Mouse (Mus musculus): ENCODE data around the gene Spint5. TPM values are rescaled to one million over a fixed set of nuclear protein-coding genes. Genes with fewer than 3 reads are reported as not detected.
"Not testable (repeated sequence)": the region's sequence is repeated elsewhere in the genome, so short reads cannot be mapped to it uniquely, and the experiment has no call there.

The Spint5 gene
- polyA plus RNA-seq, 1 experiment from 2014 or later = not detected

- Histone ChIP-seq H3K4me3 (no peak overlapping the region), H3K27ac (replicated peaks) (no peak overlapping the region), H3K27me3 (no peaks in the 10 kb centered on the region), H3K36me3 (no peaks in the 10 kb centered on the region), H3K4me2 (no peak overlapping the region), H3K4me1 (replicated peaks) (no peaks in the 10 kb centered on the region), H3K9me3 (no peaks in the 10 kb centered on the region), H3K9ac (no peak overlapping the region)
- WGBS = 80% methylated on average over 5 of the region's 5 CpGs
- no peak for ATAC-seq (ENCODE audit: low read depth)
Measured at GRCm38 (mm10) chr2:164704235-164704634, 10.9 kb upstream of the Spint5 start.

- Histone ChIP-seq H3K9ac (no peak overlapping the region), H3K27me3 (no peaks in the 10 kb centered on the region), H3K36me3 (no peaks in the 10 kb centered on the region), H3K27ac (replicated peaks) (no peak overlapping the region), H3K4me1 (replicated peaks) (no peaks in the 10 kb centered on the region), H3K9me3 (no peaks in the 10 kb centered on the region), H3K4me3 (no peak overlapping the region), H3K4me2 (no peak overlapping the region)
- WGBS = 87% methylated on average over 6 of the region's 6 CpGs
- no peak for ATAC-seq (ENCODE audit: low read depth)
Measured at GRCm38 (mm10) chr2:164705328-164705727, 9.8 kb upstream of the Spint5 start.

GRCm38 (mm10) chr2:164705991-164706390, 9.1 kb upstream of the Spint5 start:
- no peak overlapping the region for H3K9ac ChIP-seq
- H3K27me3 ChIP-seq = no peaks in the 10 kb centered on the region
- no peak overlapping the region for H3K4me2 ChIP-seq
- H3K4me3 ChIP-seq = no peak overlapping the region
- H3K4me1 ChIP-seq (replicated peaks) = no peaks in the 10 kb centered on the region
- no peak for ATAC-seq (ENCODE audit: low read depth)
- H3K9me3 ChIP-seq = no peaks in the 10 kb centered on the region
- H3K36me3 ChIP-seq = no peaks in the 10 kb centered on the region
- WGBS = 91% methylated on average over 14 of the region's 14 CpGs
- no peak overlapping the region for H3K27ac ChIP-seq (replicated peaks)

GRCm38 (mm10) chr2:164716194-164716786, 1.2 kb downstream of the Spint5 start:
- ATAC-seq (ENCODE audit: low read depth); H3K9me3 ChIP-seq; H3K36me3 ChIP-seq; H3K4me2 ChIP-seq; H3K27ac ChIP-seq (replicated peaks); H3K9ac ChIP-seq; H3K27me3 ChIP-seq; H3K4me3 ChIP-seq; H3K4me1 ChIP-seq (replicated peaks): not testable (repeated sequence)
- WGBS = 91% methylated on average over 23 of the region's 23 CpGs

GRCm38 (mm10) chr2:164723276-164723675, 8.2 kb downstream of the Spint5 start:
- Histone ChIP-seq H3K4me2 (no peak overlapping the region), H3K9ac (no peak overlapping the region), H3K9me3 (no peaks in the 10 kb centered on the region), H3K4me3 (no peak overlapping the region), H3K27ac (replicated peaks) (no peak overlapping the region), H3K4me1 (replicated peaks) (no peaks in the 10 kb centered on the region), H3K27me3 (0 out of 2 replicates have a peak, but pooled peaks cover 3% of the 10 kb centered on the region), H3K36me3 (no peaks in the 10 kb centered on the region)
- 68% methylated on average over 4 of the region's 4 CpGs for WGBS
- no peak for ATAC-seq (ENCODE audit: low read depth)

- no peak for ATAC-seq (ENCODE audit: low read depth)
- Histone ChIP-seq H3K9me3 (no peaks in the 10 kb centered on the region), H3K9ac (no peak overlapping the region), H3K4me3 (no peak overlapping the region), H3K27me3 (0 out of 2 replicates have a peak, but pooled peaks cover 3% of the 10 kb centered on the region), H3K27ac (replicated peaks) (no peak overlapping the region), H3K4me2 (no peak overlapping the region), H3K4me1 (replicated peaks) (no peaks in the 10 kb centered on the region), H3K36me3 (no peaks in the 10 kb centered on the region)
- WGBS = 33% methylated on average over 6 of the region's 6 CpGs
Measured at GRCm38 (mm10) chr2:164725895-164726619, 11.0 kb downstream of the Spint5 start.

GRCm38 (mm10) chr2:164731719-164732118, 16.6 kb downstream of the Spint5 start:
- Histone ChIP-seq H3K4me2 (no peak overlapping the region), H3K4me1 (replicated peaks) (no peaks in the 10 kb centered on the region), H3K27ac (replicated peaks) (no peak overlapping the region), H3K36me3 (no peaks in the 10 kb centered on the region), H3K9me3 (no peaks in the 10 kb centered on the region), H3K27me3 (no peaks in the 10 kb centered on the region), H3K4me3 (no peak overlapping the region), H3K9ac (no peak overlapping the region)
- WGBS = 81% methylated on average over 5 of the region's 5 CpGs
- no peak for ATAC-seq (ENCODE audit: low read depth)

- 87% methylated on average over 2 of the region's 2 CpGs for WGBS
- Histone ChIP-seq H3K4me3 (no peak overlapping the region), H3K9ac (no peak overlapping the region), H3K4me2 (no peak overlapping the region), H3K36me3 (no peaks in the 10 kb centered on the region), H3K27me3 (no peaks in the 10 kb centered on the region), H3K9me3 (no peaks in the 10 kb centered on the region), H3K4me1 (replicated peaks) (no peaks in the 10 kb centered on the region), H3K27ac (replicated peaks) (no peak overlapping the region)
- ATAC-seq (ENCODE audit: low read depth) = no peak
Measured at GRCm38 (mm10) chr2:164733259-164733658, 18.2 kb downstream of the Spint5 start.

GRCm38 (mm10) chr2:164734839-164735238, 19.7 kb downstream of the Spint5 start:
- no peak overlapping the region for H3K4me2 ChIP-seq
- no peak overlapping the region for H3K4me3 ChIP-seq
- no peaks in the 10 kb centered on the region for H3K9me3 ChIP-seq
- ATAC-seq (ENCODE audit: low read depth) = no peak
- no peaks in the 10 kb centered on the region for H3K36me3 ChIP-seq
- H3K9ac ChIP-seq = no peak overlapping the region
- no peaks in the 10 kb centered on the region for H3K27me3 ChIP-seq
- WGBS = 85% methylated on average over 5 of the region's 5 CpGs
- H3K4me1 ChIP-seq (replicated peaks) = no peaks in the 10 kb centered on the region
- no peak overlapping the region for H3K27ac ChIP-seq (replicated peaks)

- ATAC-seq (ENCODE audit: low read depth) = no peak
- 89% methylated on average over 5 of the region's 5 CpGs for WGBS
- H3K9ac ChIP-seq = no peak overlapping the region
Measured at GRCm38 (mm10) chr2:164735446-164735845, 20.3 kb downstream of the Spint5 start.

GRCm38 (mm10) chr2:164737377-164738090, 22.4 kb downstream of the Spint5 start:
- Histone ChIP-seq H3K27ac (replicated peaks) (no peak overlapping the region), H3K4me1 (replicated peaks) (no peaks in the 10 kb centered on the region), H3K36me3 (no peaks in the 10 kb centered on the region), H3K9ac (no peak overlapping the region), H3K9me3 (no peaks in the 10 kb centered on the region), H3K4me3 (no peak overlapping the region), H3K27me3 (no peaks in the 10 kb centered on the region), H3K4me2 (no peak overlapping the region)
- ATAC-seq (ENCODE audit: low read depth) = no peak
- WGBS = 72% methylated on average over 3 of the region's 3 CpGs

More at GRCm38 (mm10) chr2:164735446-164735845, 20.3 kb downstream of the Spint5 start:
- Histone ChIP-seq H3K9me3 (no peaks in the 10 kb centered on the region), H3K4me2 (no peak overlapping the region), H3K4me1 (replicated peaks) (no peaks in the 10 kb centered on the region), H3K4me3 (no peak overlapping the region), H3K27me3 (no peaks in the 10 kb centered on the region), H3K36me3 (no peaks in the 10 kb centered on the region), H3K27ac (replicated peaks) (no peak overlapping the region)

- H3K9ac ChIP-seq = no peak overlapping the region
- no peak overlapping the region for H3K27ac ChIP-seq (replicated peaks)
- no peak overlapping the region for H3K4me3 ChIP-seq
- H3K27me3 ChIP-seq = no peaks in the 10 kb centered on the region; the same call in 1 of the 2 replicates
- 74% methylated on average over 7 of the region's 7 CpGs for WGBS
- H3K9me3 ChIP-seq = no peaks in the 10 kb centered on the region
- no peaks in the 10 kb centered on the region for H3K36me3 ChIP-seq
- no peak overlapping the region for H3K4me2 ChIP-seq
- H3K4me1 ChIP-seq (replicated peaks) = peaks cover 2% of the 10 kb centered on the region
- no peak for ATAC-seq (ENCODE audit: low read depth)
Measured at GRCm38 (mm10) chr2:164739876-164740275, 24.8 kb downstream of the Spint5 start.

Measured in neural tube, embryonic 13.5 days (tissue).